Mouse (Mus musculus) limb, embryonic 13.5 days (tissue): ENCODE results near the gene Bbc3. TPM values are rescaled to one million over a fixed set of nuclear protein-coding genes. Genes with fewer than 3 reads are reported as not detected.

Experiments
- ATAC-seq: fragments of 200-750 bp; cut with Nextera tagmentation; 2 replicates; pipeline ENCODE4 v1.8.0; 2017; ENCODE audit warnings: low read depth, moderate number of reproducible peaks, moderate TSS enrichment; ENCODE audit not compliant: low FRiP score
- H3K27ac ChIP-seq: fragments of 300-500 bp; sonication (generic); 2 replicates; pipeline ENCODE4 v1.5.1; 2015; ENCODE audit warnings: inconsistent platforms, mild to moderate bottlenecking, moderate library complexity
- H3K27me3 ChIP-seq: fragments of 300-500 bp; sonication (generic); 2 replicates; pipeline ENCODE4 v1.6.1; 2015; ENCODE audit warnings: mild to moderate bottlenecking, inconsistent platforms
- H3K36me3 ChIP-seq: fragments of 300-500 bp; sonication (generic); 2 replicates; pipeline ENCODE4 v1.6.1; 2015; ENCODE audit warnings: inconsistent platforms, mild to moderate bottlenecking, moderate library complexity
- H3K4me1 ChIP-seq: fragments of 300-500 bp; sonication (generic); 2 replicates; pipeline ENCODE4 v1.6.1; 2015; ENCODE audit warnings: inconsistent platforms
- H3K4me2 ChIP-seq: fragments of 300-500 bp; sonication (generic); replicated peaks from 2 replicates; pipeline ENCODE4 v1.6.1; 2015; ENCODE audit warnings: inconsistent platforms, mild to moderate bottlenecking, moderate library complexity
- H3K4me3 ChIP-seq: fragments of 300-500 bp; sonication (generic); 2 replicates; pipeline ENCODE4 v1.5.1; 2015; ENCODE audit warnings: moderate library complexity, mild to moderate bottlenecking, inconsistent platforms
- H3K9ac ChIP-seq: fragments of 300-500 bp; sonication (generic); 2 replicates; pipeline ENCODE4 v1.6.1; 2015; ENCODE audit warnings: mild to moderate bottlenecking, inconsistent platforms
- H3K9me3 ChIP-seq: fragments of 300-500 bp; sonication (generic); 2 replicates; pipeline ENCODE4 v1.6.1; 2016; ENCODE audit warnings: inconsistent platforms
- WGBS: fragments of 180-500 bp; shearing (Covaris S2); methylation state at CpG from one replicate; pipeline ENCODE4 v1.1.7; 2015; 5-methylcytosine and 5-hydroxymethylcytosine counted together
- polyA plus RNA-seq: library from polyadenylated mRNA; unstranded; fragments of >200 nt; fragmentation: Nextera tagmentation; extraction: Ambion mirVana; gene quantifications from 2 replicates; pipeline ENCODE4 v1.2.1, GENCODE M21; 2015

Bbc3 gene
- polyA plus RNA-seq, 1 experiment from 2014 or later, result 5.0 TPM

GRCm38 (mm10) chr7:16324661-16325060 is 16.5 kb downstream of the Bbc3 start:
- no peak overlapping the region for H3K4me3 ChIP-seq
- no peak overlapping the region for H3K4me2 ChIP-seq
- peaks cover 10% of the 10 kb centered on the region; the same call in 1 of the 2 replicates for H3K4me1 ChIP-seq
- WGBS, result 83% methylated on average over 7 of the region's 7 CpGs
- H3K27me3 ChIP-seq, result no peaks in the 10 kb centered on the region
- ATAC-seq, result peak; percentile 20; the same call in 1 of the 2 replicates
- H3K9me3 ChIP-seq, result no peaks in the 10 kb centered on the region
- H3K9ac ChIP-seq, result no peak overlapping the region
- peaks cover 55% of the 10 kb centered on the region for H3K36me3 ChIP-seq
- no peak overlapping the region for H3K27ac ChIP-seq

- H3K9me3 ChIP-seq, result no peaks in the 10 kb centered on the region
- 29% methylated on average over 8 of the region's 8 CpGs for WGBS
- peaks cover 58% of the 10 kb centered on the region for H3K36me3 ChIP-seq
- no peak overlapping the region for H3K4me2 ChIP-seq
- no peak overlapping the region for H3K4me3 ChIP-seq
- peaks cover 9% of the 10 kb centered on the region; the same call in 1 of the 2 replicates for H3K4me1 ChIP-seq
- peak; percentile 41; the same call in 1 of the 2 replicates for ATAC-seq
- H3K9ac ChIP-seq, result no peak overlapping the region
- H3K27me3 ChIP-seq, result no peaks in the 10 kb centered on the region
- no peak overlapping the region for H3K27ac ChIP-seq
These were observed 17.9 kb downstream of the Bbc3 start for GRCm38 (mm10) chr7:16325920-16326606.

- ATAC-seq, result no peak
- Histone ChIP-seq H3K9me3 (no peaks in the 10 kb centered on the region), H3K27ac (no peak overlapping the region), H3K36me3 (peaks cover 62% of the 10 kb centered on the region), H3K4me2 (no peak overlapping the region), H3K4me1 (peaks cover 4% of the 10 kb centered on the region; the same call in 1 of the 2 replicates), H3K27me3 (no peaks in the 10 kb centered on the region), H3K4me3 (no peak overlapping the region), H3K9ac (no peak overlapping the region)
- 90% methylated on average over 2 of the region's 2 CpGs for WGBS
These were observed 18.4 kb downstream of the Bbc3 start for GRCm38 (mm10) chr7:16326607-16326971.

- no peaks in the 10 kb centered on the region for H3K9me3 ChIP-seq
- no peak overlapping the region for H3K9ac ChIP-seq
- 0 out of 2 replicates have a peak, but pooled peaks cover 2% of the 10 kb centered on the region for H3K4me1 ChIP-seq
- no peak overlapping the region for H3K4me2 ChIP-seq
- H3K4me3 ChIP-seq, result no peak overlapping the region
- H3K36me3 ChIP-seq, result peaks cover 85% of the 10 kb centered on the region
- 70% methylated on average over 3 of the region's 3 CpGs for WGBS
- no peaks in the 10 kb centered on the region for H3K27me3 ChIP-seq
- ATAC-seq, result peak; percentile 33; the same call in 1 of the 2 replicates
- H3K27ac ChIP-seq, result peak overlapping the region; percentile 3; the same call in 1 of the 2 replicates
These were observed 21.0 kb downstream of the Bbc3 start for GRCm38 (mm10) chr7:16329146-16329545.

GRCm38 (mm10) chr7:16337733-16338132 is 29.5 kb downstream of the Bbc3 start:
- WGBS, result 66% methylated on average over 2 of the region's 2 CpGs
- H3K27me3 ChIP-seq, result no peaks in the 10 kb centered on the region
- no peak overlapping the region for H3K27ac ChIP-seq
- no peak overlapping the region for H3K4me3 ChIP-seq
- H3K9me3 ChIP-seq, result no peaks in the 10 kb centered on the region
- no peak overlapping the region for H3K4me2 ChIP-seq
- no peaks in the 10 kb centered on the region for H3K4me1 ChIP-seq
- H3K9ac ChIP-seq, result no peak overlapping the region
- ATAC-seq, result no peak
- peaks cover 75% of the 10 kb centered on the region for H3K36me3 ChIP-seq

- Histone ChIP-seq H3K9me3 (no peaks in the 10 kb centered on the region), H3K36me3 (peaks cover 58% of the 10 kb centered on the region), H3K4me2 (no peak overlapping the region), H3K4me3 (no peak overlapping the region), H3K9ac (no peak overlapping the region), H3K27ac (no peak overlapping the region), H3K27me3 (no peaks in the 10 kb centered on the region), H3K4me1 (no peaks in the 10 kb centered on the region)
- no peak for ATAC-seq
- WGBS, result 95% methylated on average over 3 of the region's 3 CpGs
These were observed 36.4 kb downstream of the Bbc3 start for GRCm38 (mm10) chr7:16344598-16344997.

GRCm38 (mm10) chr7:16345297-16345696 is 37.1 kb downstream of the Bbc3 start:
- Histone ChIP-seq H3K4me3 (no peak overlapping the region), H3K9me3 (no peaks in the 10 kb centered on the region), H3K4me1 (no peaks in the 10 kb centered on the region), H3K27ac (no peak overlapping the region), H3K36me3 (peaks cover 62% of the 10 kb centered on the region), H3K4me2 (no peak overlapping the region), H3K9ac (no peak overlapping the region), H3K27me3 (no peaks in the 10 kb centered on the region)
- 88% methylated on average over 4 of the region's 4 CpGs for WGBS
- no peak for ATAC-seq

- Histone ChIP-seq H3K9me3 (0 out of 2 replicates have a peak, but pooled peaks cover 4% of the 10 kb centered on the region), H3K4me2 (no peak overlapping the region), H3K27me3 (no peaks in the 10 kb centered on the region), H3K9ac (no peak overlapping the region), H3K27ac (no peak overlapping the region), H3K4me3 (no peak overlapping the region), H3K4me1 (no peaks in the 10 kb centered on the region), H3K36me3 (peaks cover 65% of the 10 kb centered on the region)
- WGBS, result 81% methylated on average over 5 of the region's 5 CpGs
- ATAC-seq, result no peak
These were observed 41.8 kb downstream of the Bbc3 start for GRCm38 (mm10) chr7:16349999-16350398.

GRCm38 (mm10) chr7:16355854-16356594 is 47.8 kb downstream of the Bbc3 start:
- Histone ChIP-seq H3K9me3 (0 out of 2 replicates have a peak, but pooled peaks cover 4% of the 10 kb centered on the region), H3K36me3 (peaks cover 66% of the 10 kb centered on the region), H3K4me3 (no peak overlapping the region), H3K4me2 (no peak overlapping the region), H3K4me1 (no peaks in the 10 kb centered on the region), H3K9ac (no peak overlapping the region), H3K27me3 (no peaks in the 10 kb centered on the region), H3K27ac (no peak overlapping the region)
- ATAC-seq, result no peak
- 96% methylated on average over 3 of the region's 3 CpGs for WGBS

- Histone ChIP-seq H3K4me2 (no peak overlapping the region), H3K27ac (no peak overlapping the region), H3K36me3 (peaks cover 59% of the 10 kb centered on the region), H3K9me3 (0 out of 2 replicates have a peak, but pooled peaks cover 4% of the 10 kb centered on the region), H3K4me3 (no peak overlapping the region), H3K4me1 (no peaks in the 10 kb centered on the region), H3K27me3 (no peaks in the 10 kb centered on the region), H3K9ac (no peak overlapping the region)
- WGBS, result 94% methylated on average over 3 of the region's 3 CpGs
- no peak for ATAC-seq
These were observed 49.4 kb downstream of the Bbc3 start for GRCm38 (mm10) chr7:16357602-16358001.

GRCm38 (mm10) chr7:16364319-16364718 is 56.1 kb downstream of the Bbc3 start:
- Histone ChIP-seq H3K27me3 (no peaks in the 10 kb centered on the region), H3K4me1 (no peaks in the 10 kb centered on the region), H3K9ac (no peak overlapping the region), H3K36me3 (peaks cover 74% of the 10 kb centered on the region), H3K9me3 (no peaks in the 10 kb centered on the region), H3K4me3 (no peak overlapping the region), H3K27ac (no peak overlapping the region), H3K4me2 (no peak overlapping the region)
- no peak for ATAC-seq
- WGBS, result 82% methylated on average over 1 of the region's 1 CpGs

- Histone ChIP-seq H3K27ac (no peak overlapping the region), H3K36me3 (peaks cover 80% of the 10 kb centered on the region), H3K9ac (no peak overlapping the region), H3K4me1 (no peaks in the 10 kb centered on the region), H3K9me3 (no peaks in the 10 kb centered on the region), H3K27me3 (no peaks in the 10 kb centered on the region), H3K4me2 (no peak overlapping the region), H3K4me3 (no peak overlapping the region)
- 46% methylated on average over 4 of the region's 4 CpGs for WGBS
- ATAC-seq, result 0 out of 2 replicates have a peak, but pooled peaks have one; percentile 32
These were observed 56.8 kb downstream of the Bbc3 start for GRCm38 (mm10) chr7:16364901-16365500.
